Mouse (Mus musculus): ENCODE measurements at regions not wholly inside any gene's neighbourhood (a gene's known extent, or its start where the extent isn't known, plus 50 kb on each side); places are given as distances from the start of the nearest gene placed in this dataset.
A peak's percentile ranks its signal among the peaks of the same experiment; 100 is the strongest.

DNA sequence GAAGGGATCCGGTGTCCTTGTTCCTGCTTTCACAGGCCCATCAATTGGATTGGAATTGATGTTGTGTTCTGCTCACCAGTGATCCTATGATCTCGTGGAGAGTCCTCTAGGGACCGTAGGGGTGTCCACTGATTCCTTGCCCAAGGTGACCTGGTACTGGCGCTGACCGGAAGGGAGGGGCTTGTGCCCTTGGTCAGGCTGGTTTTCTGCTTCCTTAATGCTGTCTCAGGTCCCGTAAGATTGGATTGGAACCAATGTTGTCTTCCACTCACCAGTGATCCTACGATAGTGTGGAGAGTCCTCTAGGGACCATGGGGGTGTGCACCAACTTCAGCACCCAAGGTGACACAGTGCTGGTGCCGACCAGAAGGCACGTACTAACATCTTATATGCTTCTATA is 324.9 kb upstream of the Ptchd4 start:
- H3K4me2 ChIP-seq = no peak overlapping the region
- 89% methylated on average over 9 of the region's 9 CpGs for WGBS
- no peaks in the 10 kb centered on the region for H3K4me1 ChIP-seq (replicated peaks)
- H3K36me3 ChIP-seq = no peaks in the 10 kb centered on the region
- no peaks in the 10 kb centered on the region for H3K9me3 ChIP-seq
- H3K27me3 ChIP-seq = no peaks in the 10 kb centered on the region
- no peak for ATAC-seq (ENCODE audit: insufficient number of reproducible peaks, insufficient read depth, low FRiP score, low TSS enrichment, low read depth)
- H3K4me3 ChIP-seq (replicated peaks) = no peak overlapping the region
- H3K9ac ChIP-seq (replicated peaks) = no peak overlapping the region
- no peak overlapping the region for H3K27ac ChIP-seq

DNA sequence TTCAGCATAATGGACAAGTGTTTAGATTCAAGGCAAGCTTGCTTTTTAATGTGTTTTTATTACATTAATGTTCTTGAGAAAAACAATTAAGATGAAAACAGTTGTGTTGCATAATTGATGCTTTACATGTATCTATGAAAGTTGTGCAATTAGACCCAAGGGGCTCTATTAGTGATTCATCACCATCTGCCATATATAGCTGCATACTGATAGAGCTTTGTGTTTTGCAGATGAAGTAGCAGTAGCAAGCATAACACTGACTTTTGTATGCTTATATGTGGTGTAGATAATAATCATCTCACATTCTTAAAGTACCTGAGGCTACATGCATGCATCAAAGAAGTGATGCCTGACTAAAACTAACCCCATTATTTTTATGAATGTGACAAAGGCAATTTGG is 307.3 kb upstream of the Ptchd4 start:
- Histone ChIP-seq H3K4me2 (no peak overlapping the region), H3K4me1 (replicated peaks) (no peaks in the 10 kb centered on the region), H3K4me3 (replicated peaks) (no peak overlapping the region), H3K9ac (replicated peaks) (no peak overlapping the region), H3K9me3 (no peaks in the 10 kb centered on the region), H3K27ac (no peak overlapping the region), H3K36me3 (no peaks in the 10 kb centered on the region), H3K27me3 (no peaks in the 10 kb centered on the region)
- ATAC-seq (ENCODE audit: insufficient number of reproducible peaks, insufficient read depth, low FRiP score, low TSS enrichment, low read depth) = no peak

DNA sequence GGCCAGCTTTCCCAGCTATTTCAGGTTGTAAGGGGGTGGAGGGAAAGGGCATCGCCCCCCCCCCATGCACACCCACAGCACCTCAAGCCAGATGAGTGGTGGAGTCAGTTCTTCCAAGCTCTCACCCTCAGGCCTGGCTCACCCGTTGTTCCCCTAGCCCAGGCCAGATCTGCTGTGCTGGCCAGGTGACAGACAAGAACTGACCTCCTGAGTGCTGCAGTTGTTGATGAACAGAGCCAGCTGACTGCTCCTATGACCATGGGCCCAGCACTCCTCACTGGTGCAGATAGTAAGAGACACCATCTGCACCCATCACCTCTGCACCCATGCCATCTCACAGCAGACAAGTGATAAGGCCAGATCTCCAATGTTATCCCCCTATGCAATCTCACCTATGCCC is 291.5 kb upstream of the Ptchd4 start:
- Histone ChIP-seq H3K36me3 (no peaks in the 10 kb centered on the region), H3K27ac (no peak overlapping the region), H3K4me1 (replicated peaks) (no peaks in the 10 kb centered on the region), H3K4me2 (no peak overlapping the region), H3K9ac (replicated peaks) (no peak overlapping the region), H3K27me3 (no peaks in the 10 kb centered on the region), H3K9me3 (no peaks in the 10 kb centered on the region), H3K4me3 (replicated peaks) (no peak overlapping the region)
- WGBS = 81% methylated on average over 2 of the region's 2 CpGs
- no peak for ATAC-seq (ENCODE audit: insufficient number of reproducible peaks, insufficient read depth, low FRiP score, low TSS enrichment, low read depth)

DNA sequence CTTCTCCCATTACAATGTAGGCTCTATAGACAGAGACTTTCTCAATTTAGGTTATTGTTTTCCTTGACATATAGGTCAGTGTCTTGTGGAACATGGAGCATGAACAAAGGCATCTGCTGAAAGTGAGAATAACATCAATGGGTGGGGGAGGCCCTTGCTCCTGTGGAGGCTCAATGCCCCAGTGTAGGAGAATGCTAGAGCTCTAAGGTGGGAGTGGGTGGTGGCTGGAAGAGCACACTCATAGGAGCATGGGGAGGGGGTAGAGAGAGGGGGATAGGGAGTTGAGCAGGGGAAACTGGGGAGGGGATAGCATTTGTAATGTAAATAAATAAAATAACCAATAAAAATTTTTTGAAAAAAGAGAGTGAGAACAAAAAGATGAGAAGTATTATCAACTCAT is 288.5 kb upstream of the Ptchd4 start:
- H3K4me1 ChIP-seq (replicated peaks) = no peaks in the 10 kb centered on the region
- H3K36me3 ChIP-seq = no peaks in the 10 kb centered on the region
- no peaks in the 10 kb centered on the region for H3K27me3 ChIP-seq
- no peak for ATAC-seq (ENCODE audit: insufficient number of reproducible peaks, insufficient read depth, low FRiP score, low TSS enrichment, low read depth)
- H3K9me3 ChIP-seq = no peaks in the 10 kb centered on the region
- no peak overlapping the region for H3K9ac ChIP-seq (replicated peaks)
- no peak overlapping the region for H3K4me2 ChIP-seq
- no peak overlapping the region for H3K4me3 ChIP-seq (replicated peaks)
- no peak overlapping the region for H3K27ac ChIP-seq

DNA sequence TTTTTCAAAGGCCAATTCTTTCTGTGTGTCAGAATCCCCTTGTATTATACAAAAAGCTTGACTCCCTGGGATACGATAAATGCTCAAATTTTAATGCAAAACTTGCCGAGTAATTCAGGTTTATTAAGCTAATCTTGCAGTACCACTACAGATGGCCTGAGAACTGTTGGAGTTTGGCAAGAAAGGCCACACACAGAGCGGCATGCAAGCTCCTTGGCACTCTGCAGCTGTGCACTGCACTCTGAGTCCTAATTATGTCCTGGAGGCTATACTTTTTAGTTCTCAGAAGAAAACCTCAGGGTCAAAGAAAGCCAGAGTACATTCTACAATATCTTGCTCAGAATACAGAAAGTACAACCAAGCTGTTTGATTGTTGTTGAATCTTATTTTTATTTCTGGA is 286.3 kb upstream of the Ptchd4 start:
- Histone ChIP-seq H3K4me3 (replicated peaks) (no peak overlapping the region), H3K9ac (replicated peaks) (no peak overlapping the region), H3K4me2 (no peak overlapping the region), H3K27me3 (no peaks in the 10 kb centered on the region), H3K4me1 (replicated peaks) (no peaks in the 10 kb centered on the region), H3K27ac (no peak overlapping the region), H3K9me3 (no peaks in the 10 kb centered on the region), H3K36me3 (no peaks in the 10 kb centered on the region)
- 45% methylated on average over 3 of the region's 3 CpGs for WGBS
- 0 out of 2 replicates have a peak, but pooled peaks have one; percentile 56 for ATAC-seq (ENCODE audit: insufficient number of reproducible peaks, insufficient read depth, low FRiP score, low TSS enrichment, low read depth)

DNA sequence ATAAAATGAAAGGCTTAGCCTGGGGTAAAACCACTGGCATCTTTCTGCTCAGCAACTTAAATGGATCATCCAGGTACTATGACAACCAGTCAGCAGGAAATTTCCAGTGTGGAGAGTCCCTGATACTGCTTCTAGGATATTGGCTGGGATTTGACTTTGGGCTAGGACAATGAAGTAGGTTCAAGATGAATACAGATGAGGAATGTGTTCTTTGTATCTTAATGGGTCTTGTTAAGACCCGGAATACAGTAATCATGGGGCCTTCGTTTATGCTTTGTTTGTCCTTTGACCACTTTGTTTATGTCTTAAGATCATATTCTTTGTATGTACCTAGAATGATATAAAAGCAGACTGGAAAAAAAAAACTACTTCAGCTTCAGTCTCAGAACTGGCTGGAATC is 278.7 kb upstream of the Ptchd4 start:
- Histone ChIP-seq H3K9ac (replicated peaks) (no peak overlapping the region), H3K27me3 (no peaks in the 10 kb centered on the region), H3K27ac (no peak overlapping the region), H3K4me2 (no peak overlapping the region), H3K36me3 (no peaks in the 10 kb centered on the region), H3K4me3 (replicated peaks) (no peak overlapping the region), H3K4me1 (replicated peaks) (no peaks in the 10 kb centered on the region), H3K9me3 (no peaks in the 10 kb centered on the region)
- ATAC-seq (ENCODE audit: insufficient number of reproducible peaks, insufficient read depth, low FRiP score, low TSS enrichment, low read depth) = no peak
- 91% methylated on average over 2 of the region's 2 CpGs for WGBS

DNA sequence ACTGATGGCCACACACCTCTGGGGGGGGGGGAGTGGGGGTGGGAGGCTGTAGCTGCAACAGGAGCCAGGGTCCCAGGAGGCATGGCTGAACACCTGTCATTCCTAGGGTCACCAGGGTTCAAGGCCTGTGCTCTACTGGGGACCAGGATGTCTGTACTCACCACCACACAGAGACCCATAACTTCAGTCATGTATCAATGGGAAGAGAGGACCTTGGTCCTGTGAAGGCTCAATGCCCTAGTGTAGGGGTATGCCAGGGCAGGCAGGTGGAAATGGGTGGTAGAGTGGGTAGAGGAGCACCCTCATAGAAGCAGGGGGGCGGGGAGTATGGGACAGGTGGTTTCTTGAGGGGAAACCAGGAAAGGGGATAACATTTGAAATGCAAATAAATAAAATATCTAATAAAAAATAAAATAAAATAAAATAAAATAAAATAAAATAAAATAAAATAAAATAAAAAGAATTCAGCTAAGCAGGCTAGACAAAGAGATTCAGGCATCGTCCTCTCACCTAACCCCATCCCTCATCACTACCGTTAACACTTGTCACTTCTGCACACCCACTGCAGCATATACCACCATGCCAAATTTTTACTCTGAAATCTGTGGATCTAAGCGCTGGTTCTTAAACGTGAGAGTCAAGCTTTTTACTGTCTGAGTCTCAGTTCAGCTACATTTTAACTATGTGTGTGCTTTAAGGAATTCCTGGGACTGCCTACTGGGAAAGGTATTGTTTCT is 265.8 kb upstream of the Ptchd4 start:
- Histone ChIP-seq H3K9ac (replicated peaks) (no peak overlapping the region), H3K36me3 (no peaks in the 10 kb centered on the region), H3K4me2 (no peak overlapping the region), H3K4me1 (replicated peaks) (no peaks in the 10 kb centered on the region), H3K4me3 (replicated peaks) (no peak overlapping the region), H3K27ac (no peak overlapping the region), H3K27me3 (no peaks in the 10 kb centered on the region), H3K9me3 (no peaks in the 10 kb centered on the region)
- ATAC-seq (ENCODE audit: insufficient number of reproducible peaks, insufficient read depth, low FRiP score, low TSS enrichment, low read depth) = 0 out of 2 replicates have a peak, but pooled peaks have one; percentile 52
- 85% methylated on average over 5 of the region's 5 CpGs for WGBS

DNA sequence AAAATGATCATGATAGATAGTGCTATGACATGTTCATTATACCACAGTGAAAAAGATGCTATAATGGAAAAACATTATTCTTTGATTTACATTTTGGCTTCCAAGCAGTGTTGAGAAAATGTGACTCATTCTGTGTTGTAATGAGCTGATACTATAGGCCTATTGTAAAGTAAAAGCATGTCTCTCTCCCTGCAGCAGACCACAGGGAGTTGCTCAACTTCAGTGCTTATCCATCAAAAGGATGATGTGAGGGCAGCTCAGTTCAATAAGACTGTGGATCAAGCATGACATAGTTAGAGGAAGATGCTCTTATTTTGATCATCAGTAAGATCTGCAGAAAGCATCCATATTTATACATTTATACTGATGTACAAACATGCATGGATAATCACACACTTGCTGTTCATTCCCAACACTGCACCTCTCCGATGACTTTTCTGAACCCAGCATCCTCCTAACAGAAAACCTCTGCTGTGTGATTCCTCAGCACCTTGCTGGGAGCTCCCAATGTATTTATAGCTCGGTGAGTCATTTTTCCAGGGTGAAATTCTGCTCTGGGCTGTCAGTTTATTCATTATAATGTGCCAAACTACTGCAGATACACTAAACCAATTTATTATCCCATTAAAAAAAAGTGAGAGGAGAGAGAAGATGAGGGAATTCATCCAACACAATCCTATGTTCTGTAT is 224.8 kb upstream of the Ptchd4 start:
- Histone ChIP-seq H3K9ac (replicated peaks) (no peak overlapping the region), H3K36me3 (no peaks in the 10 kb centered on the region), H3K9me3 (no peaks in the 10 kb centered on the region), H3K4me3 (replicated peaks) (no peak overlapping the region), H3K4me2 (no peak overlapping the region), H3K4me1 (replicated peaks) (no peaks in the 10 kb centered on the region), H3K27ac (no peak overlapping the region), H3K27me3 (no peaks in the 10 kb centered on the region)
- no peak for ATAC-seq (ENCODE audit: insufficient number of reproducible peaks, insufficient read depth, low FRiP score, low TSS enrichment, low read depth)
- 80% methylated on average over 2 of the region's 2 CpGs for WGBS

DNA sequence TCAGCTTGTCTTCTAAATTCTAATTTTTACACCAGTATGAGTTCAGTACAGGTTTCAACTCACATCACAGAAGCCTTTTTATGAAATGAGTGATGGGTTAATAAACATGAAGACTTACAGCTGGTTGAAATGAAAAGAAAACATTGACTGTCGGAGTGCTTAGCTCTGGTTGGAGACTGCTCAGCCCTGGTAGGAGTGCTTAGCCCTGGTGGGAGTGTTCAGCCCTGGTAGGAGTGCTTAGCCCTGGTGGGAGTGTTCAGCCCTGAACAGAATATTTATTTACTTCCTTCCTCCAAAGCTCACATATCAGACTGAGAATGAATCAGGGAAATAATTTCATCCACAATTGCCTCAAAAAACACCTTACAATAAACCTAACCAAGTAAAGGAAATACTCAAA is 202.1 kb upstream of the Ptchd4 start:
- H3K9me3 ChIP-seq = no peaks in the 10 kb centered on the region
- ATAC-seq (ENCODE audit: insufficient number of reproducible peaks, insufficient read depth, low FRiP score, low TSS enrichment, low read depth) = no peak

DNA sequence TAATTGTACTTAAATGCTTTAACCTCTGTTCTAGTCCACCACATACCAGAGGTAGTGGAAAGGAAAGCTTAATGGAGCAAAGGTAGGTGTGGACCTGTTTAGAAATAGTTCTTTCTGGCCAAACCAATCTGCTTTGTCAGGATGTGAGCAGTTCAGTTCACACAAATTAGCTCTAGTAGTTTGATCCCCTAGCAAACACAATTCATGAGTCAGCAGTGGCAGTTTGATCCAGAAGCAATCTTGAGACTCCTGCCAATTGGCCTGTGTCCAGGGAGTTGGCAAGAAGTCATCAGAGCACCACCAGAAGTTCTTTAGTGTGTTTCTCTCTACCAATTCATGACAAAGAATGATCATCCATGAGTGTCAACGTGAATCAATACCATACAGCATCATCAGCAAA is 195.0 kb upstream of the Ptchd4 start:
- H3K27ac ChIP-seq = no peak overlapping the region
- WGBS = 92% methylated on average over 1 of the region's 1 CpGs
- no peaks in the 10 kb centered on the region for H3K36me3 ChIP-seq
- no peaks in the 10 kb centered on the region for H3K9me3 ChIP-seq
- no peaks in the 10 kb centered on the region for H3K27me3 ChIP-seq
- H3K9ac ChIP-seq (replicated peaks) = no peak overlapping the region
- H3K4me3 ChIP-seq (replicated peaks) = no peak overlapping the region
- H3K4me2 ChIP-seq = no peak overlapping the region
- no peaks in the 10 kb centered on the region for H3K4me1 ChIP-seq (replicated peaks)
- no peak for ATAC-seq (ENCODE audit: insufficient number of reproducible peaks, insufficient read depth, low FRiP score, low TSS enrichment, low read depth)

More for the DNA sequence above, 202.1 kb upstream of the Ptchd4 start:
- 81% methylated on average over 1 of the region's 1 CpGs for WGBS
- H3K4me3 ChIP-seq (replicated peaks) = no peak overlapping the region
- H3K27ac ChIP-seq = no peak overlapping the region
- H3K4me2 ChIP-seq = no peak overlapping the region
- H3K36me3 ChIP-seq = no peaks in the 10 kb centered on the region
- H3K4me1 ChIP-seq (replicated peaks) = no peaks in the 10 kb centered on the region
- no peaks in the 10 kb centered on the region for H3K27me3 ChIP-seq
- H3K9ac ChIP-seq (replicated peaks) = no peak overlapping the region

DNA sequence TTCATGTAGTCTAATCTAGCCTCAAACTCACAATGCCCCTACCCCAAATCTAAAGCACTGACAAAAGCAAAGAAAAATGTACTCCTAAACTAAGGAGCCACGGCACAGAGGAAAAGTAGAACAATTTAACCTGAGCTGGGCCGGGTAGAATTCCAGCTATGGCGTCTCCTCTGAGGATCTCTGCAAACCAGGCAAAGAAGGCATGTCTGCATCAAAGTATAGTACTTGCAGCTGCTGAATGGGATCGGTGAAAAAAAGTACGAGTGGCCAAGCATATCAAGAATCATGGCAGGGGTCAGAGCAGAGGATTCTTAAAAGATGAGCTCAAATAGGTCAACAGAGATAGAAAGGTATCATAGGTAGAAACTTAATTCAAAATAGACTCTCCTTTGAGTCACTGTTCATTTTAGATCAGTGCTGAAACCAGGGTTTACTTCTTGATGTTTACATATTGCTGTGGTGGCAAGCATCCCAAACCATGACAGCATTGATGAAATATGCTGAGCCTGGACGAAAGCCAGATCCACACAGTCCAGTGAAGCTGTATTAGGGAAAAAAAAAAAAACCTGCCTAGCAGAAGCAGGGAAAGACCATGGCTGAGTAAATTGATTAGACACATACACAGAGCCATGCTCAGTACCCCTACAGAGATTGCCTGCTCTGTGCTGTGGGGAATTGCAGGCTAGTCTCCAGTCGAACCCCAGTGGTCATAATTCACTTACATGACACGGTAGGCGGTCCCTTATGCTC is 189.1 kb upstream of the Ptchd4 start:
- WGBS = 63% methylated on average over 9 of the region's 9 CpGs
- Histone ChIP-seq H3K4me2 (no peak overlapping the region), H3K36me3 (no peaks in the 10 kb centered on the region), H3K9ac (replicated peaks) (no peak overlapping the region), H3K9me3 (no peaks in the 10 kb centered on the region), H3K27me3 (no peaks in the 10 kb centered on the region), H3K4me3 (replicated peaks) (no peak overlapping the region), H3K4me1 (replicated peaks) (no peaks in the 10 kb centered on the region), H3K27ac (no peak overlapping the region)
- ATAC-seq (ENCODE audit: insufficient number of reproducible peaks, insufficient read depth, low FRiP score, low TSS enrichment, low read depth) = peak; percentile 42; the same call in 1 of the 2 replicates
